Mouse (Mus musculus) kidney, adult 2 months (tissue): Measurements from ENCODE around the gene Map3k6.

Experiments used
- CTCF ChIP-seq: fragments of 200-500 bp; conservative IDR thresholded peaks from 2 replicates; pipeline ENCODE4 v1.5.1; 2011; ENCODE audit warnings: low read depth, mild to moderate bottlenecking, control low read depth, low read length, moderate library complexity, mixed read lengths; ENCODE audit not compliant: insufficient read depth, insufficient read length
- POLR2A ChIP-seq: fragments of 200-500 bp; IDR thresholded peaks from one replicate; pipeline ENCODE4 v1.6.1; 2011; ENCODE audit warnings: low read depth, low read length, control low read depth

GRCm38 (mm10) chr4:133227636-133228035, 13.0 kb upstream of the Map3k6 start:
- TF ChIP-seq POLR2A = no peak
- TF ChIP-seq CTCF = no peak
